Mouse (Mus musculus): Measurements from ENCODE around the gene Pgap2. TPM values are rescaled to one million over a fixed set of nuclear protein-coding genes. Genes with fewer than 3 reads are reported as not detected.
A peak's percentile ranks its signal among the peaks of the same experiment; 100 is the strongest.

The Pgap2 gene
- polyA plus RNA-seq, 1 experiment from 2014 or later = 45.7 TPM

DNA sequence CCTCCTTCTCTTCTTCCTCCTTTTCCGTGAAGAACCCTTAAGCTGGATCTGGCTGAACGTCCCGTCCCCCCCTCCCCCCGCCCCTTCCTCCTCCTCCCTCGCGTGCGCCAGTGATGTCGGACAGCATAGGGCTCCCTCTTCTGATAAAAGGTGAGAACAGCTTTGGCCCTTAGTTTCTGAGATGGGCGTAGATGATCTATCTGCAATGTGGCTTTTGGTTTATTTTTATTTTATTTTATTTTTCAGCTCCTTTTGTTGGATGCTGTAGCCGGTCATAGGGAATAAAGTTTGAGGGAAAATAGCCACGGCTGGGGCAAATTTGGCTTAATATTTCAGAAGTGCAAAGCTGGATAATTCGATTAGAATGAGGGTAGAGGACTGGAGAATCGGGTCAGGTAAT is 12.3 kb downstream of the Pgap2 start:
- no peaks in the 10 kb centered on the region for H3K9me3 ChIP-seq
- peak; percentile 76; the same call in 1 of the 2 replicates for ATAC-seq (ENCODE audit: low FRiP score, low read depth)
- peak overlapping the region; percentile 78 for H3K4me2 ChIP-seq (replicated peaks)
- H3K27ac ChIP-seq = no peak overlapping the region
- H3K27me3 ChIP-seq (replicated peaks) = no peaks in the 10 kb centered on the region
- peak overlapping the region; percentile 68 for H3K9ac ChIP-seq
- H3K4me3 ChIP-seq = peak overlapping the region; percentile 61
- under 1% methylated on average over 10 of the region's 13 CpGs for WGBS
- peaks cover 4% of the 10 kb centered on the region; the same call in 1 of the 2 replicates for H3K4me1 ChIP-seq
- H3K36me3 ChIP-seq = no peaks in the 10 kb centered on the region

- Histone ChIP-seq H3K27me3 (replicated peaks) (no peaks in the 10 kb centered on the region), H3K27ac (no peak overlapping the region)
These were observed 13.0 kb downstream of the Pgap2 start for GRCm38 (mm10) chr7:102222830-102223556.

GRCm38 (mm10) chr7:102223883-102224738 is 14.1 kb downstream of the Pgap2 start:
- Histone ChIP-seq H3K4me1 (peaks cover 4% of the 10 kb centered on the region; the same call in 1 of the 2 replicates), H3K4me2 (replicated peaks) (no peak overlapping the region; the same call in 1 of the 2 replicates), H3K9ac (no peak overlapping the region), H3K9me3 (no peaks in the 10 kb centered on the region), H3K36me3 (peaks cover 2% of the 10 kb centered on the region; the same call in 1 of the 2 replicates), H3K27ac (no peak overlapping the region), H3K27me3 (replicated peaks) (no peaks in the 10 kb centered on the region), H3K4me3 (no peak overlapping the region)
- WGBS = 90% methylated on average over 5 of the region's 5 CpGs
- ATAC-seq (ENCODE audit: low FRiP score, low read depth) = no peak

More at GRCm38 (mm10) chr7:102222830-102223556, 13.0 kb downstream of the Pgap2 start:
- Histone ChIP-seq H3K9ac (peak overlapping the region; percentile 68), H3K9me3 (no peaks in the 10 kb centered on the region), H3K4me1 (peaks cover 4% of the 10 kb centered on the region; the same call in 1 of the 2 replicates), H3K4me2 (replicated peaks) (peak overlapping the region; percentile 78), H3K36me3 (no peaks in the 10 kb centered on the region), H3K4me3 (peak overlapping the region; percentile 61)
- ATAC-seq (ENCODE audit: low FRiP score, low read depth) = peak; percentile 83
- WGBS = 2% methylated on average over 31 of the region's 31 CpGs

DNA sequence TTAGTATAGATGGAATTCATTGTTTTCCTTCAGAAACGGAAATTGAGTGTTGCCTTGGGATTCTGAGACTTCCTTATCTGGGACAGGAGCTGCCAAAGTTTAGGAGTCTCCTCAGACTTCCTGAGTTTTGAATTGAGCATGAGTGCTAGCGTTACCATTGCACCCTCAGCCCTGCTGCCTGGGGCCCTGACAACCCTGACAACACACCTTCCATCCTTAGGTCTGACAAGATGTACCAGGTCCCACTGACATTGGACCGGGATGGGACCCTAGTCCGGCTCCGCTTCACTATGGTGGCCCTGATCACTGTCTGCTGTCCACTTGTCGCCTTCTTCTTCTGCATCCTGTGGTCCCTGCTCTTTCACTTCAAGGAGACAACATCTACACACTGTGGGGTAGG is 16.0 kb downstream of the Pgap2 start:
- H3K9me3 ChIP-seq = no peaks in the 10 kb centered on the region
- ATAC-seq (ENCODE audit: low FRiP score, low read depth) = no peak
- WGBS = 93% methylated on average over 6 of the region's 6 CpGs
- H3K9ac ChIP-seq = no peak overlapping the region
- H3K4me1 ChIP-seq = peaks cover 4% of the 10 kb centered on the region; the same call in 1 of the 2 replicates
- no peak overlapping the region for H3K4me3 ChIP-seq
- no peaks in the 10 kb centered on the region for H3K27me3 ChIP-seq (replicated peaks)
- H3K4me2 ChIP-seq (replicated peaks) = no peak overlapping the region
- H3K27ac ChIP-seq = no peak overlapping the region
- H3K36me3 ChIP-seq = peaks cover 6% of the 10 kb centered on the region; the same call in 1 of the 2 replicates

- Histone ChIP-seq H3K4me2 (replicated peaks) (no peak overlapping the region), H3K4me3 (no peak overlapping the region), H3K36me3 (peaks cover 6% of the 10 kb centered on the region; the same call in 1 of the 2 replicates), H3K4me1 (no peaks in the 10 kb centered on the region), H3K27ac (no peak overlapping the region), H3K27me3 (replicated peaks) (no peaks in the 10 kb centered on the region), H3K9ac (no peak overlapping the region), H3K9me3 (no peaks in the 10 kb centered on the region)
- ATAC-seq (ENCODE audit: low FRiP score, low read depth) = no peak
- WGBS = 95% methylated on average over 4 of the region's 4 CpGs
These were observed 18.2 kb downstream of the Pgap2 start for GRCm38 (mm10) chr7:102228049-102228670.

DNA sequence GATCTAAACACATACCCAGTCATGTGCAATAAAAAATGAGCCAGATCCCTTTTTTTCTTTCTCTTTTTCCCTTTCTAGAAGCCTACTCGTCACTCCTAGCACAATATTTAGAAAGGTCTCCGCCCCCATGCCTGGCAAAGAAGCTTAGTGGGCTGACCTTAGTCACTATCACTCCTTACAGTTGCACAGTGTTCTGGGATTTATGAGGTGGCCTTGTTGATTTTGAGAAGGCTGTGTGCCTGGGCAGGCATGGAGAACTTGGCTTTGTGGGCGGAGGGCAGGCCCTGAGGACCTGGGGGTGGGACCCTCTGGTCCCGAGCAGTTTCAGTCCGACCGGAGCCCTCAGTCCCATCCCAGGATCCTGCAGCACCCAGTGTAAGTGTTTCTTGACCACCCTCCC is 19.8 kb downstream of the Pgap2 start:
- Histone ChIP-seq H3K9me3 (no peaks in the 10 kb centered on the region), H3K36me3 (peaks cover 6% of the 10 kb centered on the region; the same call in 1 of the 2 replicates), H3K4me3 (no peak overlapping the region), H3K4me2 (replicated peaks) (no peak overlapping the region), H3K27me3 (replicated peaks) (no peaks in the 10 kb centered on the region), H3K4me1 (no peaks in the 10 kb centered on the region), H3K27ac (no peak overlapping the region), H3K9ac (no peak overlapping the region)
- no peak for ATAC-seq (ENCODE audit: low FRiP score, low read depth)
- 93% methylated on average over 6 of the region's 6 CpGs for WGBS

DNA sequence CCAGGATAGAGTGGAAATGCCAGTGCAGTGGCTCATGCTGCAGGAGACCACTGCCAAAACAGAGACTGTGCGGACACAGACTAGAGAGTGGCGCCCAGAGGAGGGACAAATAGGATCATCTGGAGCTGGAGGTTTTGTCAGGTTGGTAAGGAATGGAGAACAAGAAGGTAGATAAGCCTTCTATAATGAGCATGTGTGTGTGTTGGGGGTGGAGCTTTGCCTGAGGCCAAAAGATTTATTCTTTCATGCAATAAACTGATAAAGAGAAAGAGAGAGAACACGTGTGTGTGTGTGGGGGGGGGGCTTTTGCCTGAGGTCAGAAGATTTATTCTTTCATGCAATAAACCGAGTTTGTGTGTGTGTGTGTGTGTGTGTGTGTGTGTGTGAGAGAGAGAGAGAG is 23.1 kb downstream of the Pgap2 start:
- 79% methylated on average over 4 of the region's 4 CpGs for WGBS
- ATAC-seq (ENCODE audit: low FRiP score, low read depth) = no peak

GRCm38 (mm10) chr7:102238686-102239286 is 28.8 kb downstream of the Pgap2 start:
- ATAC-seq (ENCODE audit: low FRiP score, low read depth) = no peak
- Histone ChIP-seq H3K27ac (no peak overlapping the region), H3K9ac (no peak overlapping the region), H3K27me3 (replicated peaks) (no peaks in the 10 kb centered on the region), H3K4me2 (replicated peaks) (no peak overlapping the region), H3K4me1 (no peaks in the 10 kb centered on the region), H3K36me3 (peaks cover 48% of the 10 kb centered on the region), H3K9me3 (no peaks in the 10 kb centered on the region), H3K4me3 (no peak overlapping the region)
- WGBS = 83% methylated on average over 8 of the region's 8 CpGs

More for the DNA sequence above, 23.1 kb downstream of the Pgap2 start:
- H3K4me1 ChIP-seq = no peaks in the 10 kb centered on the region
- no peak overlapping the region for H3K4me2 ChIP-seq (replicated peaks)
- H3K4me3 ChIP-seq = no peak overlapping the region
- H3K9ac ChIP-seq = no peak overlapping the region
- H3K9me3 ChIP-seq = no peaks in the 10 kb centered on the region
- H3K27ac ChIP-seq = no peak overlapping the region
- H3K36me3 ChIP-seq = peaks cover 25% of the 10 kb centered on the region
- no peaks in the 10 kb centered on the region for H3K27me3 ChIP-seq (replicated peaks)

- Histone ChIP-seq H3K4me3 (no peak overlapping the region), H3K27ac (no peak overlapping the region), H3K9ac (no peak overlapping the region), H3K36me3 (peaks cover 48% of the 10 kb centered on the region), H3K4me1 (no peaks in the 10 kb centered on the region), H3K27me3 (replicated peaks) (no peaks in the 10 kb centered on the region), H3K9me3 (no peaks in the 10 kb centered on the region), H3K4me2 (replicated peaks) (no peak overlapping the region)
- WGBS = 95% methylated on average over 16 of the region's 16 CpGs
- ATAC-seq (ENCODE audit: low FRiP score, low read depth) = no peak
These were observed 29.6 kb downstream of the Pgap2 start for GRCm38 (mm10) chr7:102239591-102239990.

DNA sequence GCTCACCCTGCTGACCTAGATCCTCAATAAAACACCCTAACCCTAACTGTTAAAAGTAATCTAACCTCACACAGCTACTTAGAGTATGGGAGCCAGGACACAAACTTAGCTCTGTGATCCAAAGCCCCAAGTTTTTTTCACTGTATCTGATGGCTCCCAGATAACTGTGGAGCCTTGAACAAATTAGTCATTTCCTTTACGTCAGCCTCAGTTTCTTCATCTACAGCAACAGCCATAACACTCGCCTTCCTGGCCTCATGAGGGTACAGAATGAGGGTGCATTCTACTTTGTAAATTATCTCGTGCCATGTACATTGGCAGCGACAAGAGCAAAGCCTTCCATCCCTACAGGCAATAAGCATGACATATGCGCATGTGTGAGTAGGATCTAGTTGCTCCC is 32.4 kb downstream of the Pgap2 start:
- no peak overlapping the region for H3K4me2 ChIP-seq (replicated peaks)
- peaks cover 14% of the 10 kb centered on the region for H3K4me1 ChIP-seq
- peaks cover 35% of the 10 kb centered on the region for H3K36me3 ChIP-seq
- H3K9ac ChIP-seq = no peak overlapping the region
- WGBS = 91% methylated on average over 5 of the region's 5 CpGs
- no peaks in the 10 kb centered on the region for H3K27me3 ChIP-seq (replicated peaks)
- no peak overlapping the region for H3K27ac ChIP-seq
- H3K4me3 ChIP-seq = no peak overlapping the region
- no peak for ATAC-seq (ENCODE audit: low FRiP score, low read depth)
- H3K9me3 ChIP-seq = no peaks in the 10 kb centered on the region

DNA sequence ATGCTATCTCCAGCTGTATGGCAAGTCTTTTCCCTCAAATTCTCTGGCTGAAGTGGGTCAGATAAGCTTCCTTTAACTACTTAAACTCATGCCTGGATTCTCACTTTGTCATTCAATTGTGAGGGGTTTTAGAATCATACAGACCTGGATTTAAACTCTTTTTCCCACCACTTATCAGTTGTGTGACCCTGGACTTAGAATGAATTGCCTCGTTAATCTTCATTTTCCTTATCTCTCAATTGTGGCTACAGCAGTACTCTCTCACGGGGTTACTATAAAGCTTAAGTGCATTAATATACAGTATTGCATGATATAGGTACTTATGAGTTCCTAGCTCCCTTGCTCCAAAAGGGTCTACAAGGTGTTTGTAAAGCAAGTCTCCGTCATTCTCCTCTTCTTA is 32.9 kb downstream of the Pgap2 start:
- Histone ChIP-seq H3K4me1 (peaks cover 18% of the 10 kb centered on the region), H3K36me3 (peaks cover 31% of the 10 kb centered on the region), H3K9ac (no peak overlapping the region), H3K4me3 (no peak overlapping the region), H3K4me2 (replicated peaks) (no peak overlapping the region), H3K27ac (no peak overlapping the region), H3K9me3 (no peaks in the 10 kb centered on the region), H3K27me3 (replicated peaks) (no peaks in the 10 kb centered on the region)
- WGBS = 91% methylated on average over 3 of the region's 3 CpGs
- no peak for ATAC-seq (ENCODE audit: low FRiP score, low read depth)

All from neural tube, embryonic 12.5 days (tissue).